Mouse (Mus musculus): ENCODE measurements around the gene Ccdc18. TPM values are rescaled to one million over a fixed set of nuclear protein-coding genes. Genes with fewer than 3 reads are reported as not detected.
"Not testable (repeated sequence)": the region's sequence is repeated elsewhere in the genome, so short reads cannot be mapped to it uniquely, and the experiment has no call there.

Gene Ccdc18
- polyA plus RNA-seq (2014; fragmentation: Nextera tagmentation; extraction: Ambion mirVana), result 6.3 and 7.3 TPM in 2 replicates

GRCm38 (mm10) chr5:108132441-108133243 is at the start of gene Ccdc18, which contains the start of gene Tmed5:
Gene Ccdc18, plus strand, starts transcription at chr5:108132875.
Gene Tmed5, minus strand, starts transcription at chr5:108132620.
- DNase-seq (ENCODE audit: low spot score) (peak; percentile 98), ATAC-seq (ENCODE audit: insufficient read depth, low FRiP score, low TSS enrichment) (peak; percentile 97)
- Histone ChIP-seq H3K9me3 (ENCODE audit: control insufficient read depth, low read length) (no peaks in the 10 kb centered on the region), H3K4me2 (ENCODE audit: low read depth) (peak within 1 kb of the TSS; percentile 65), H3K27ac (ENCODE audit: low read depth, low read length) (peak within 1 kb of the TSS; percentile 71), H3K4me1 (ENCODE audit: control insufficient read depth, insufficient read depth, low read length) (no peaks in the 10 kb centered on the region), H3K9ac (ENCODE audit: low read length) (peak within 1 kb of the TSS; percentile 80), H3K36me3 (ENCODE audit: control insufficient read depth, insufficient read depth, low read length) (no peaks in the 10 kb centered on the region), H3K4me3 (ENCODE audit: low read depth, low read length) (peak within 1 kb of the TSS; percentile 72), H3K27me3 (ENCODE audit: control insufficient read depth, insufficient read depth, low read length) (no peaks in the 10 kb centered on the region)
- under 1% methylated on average over 65 of the region's 65 CpGs for WGBS

DNA sequence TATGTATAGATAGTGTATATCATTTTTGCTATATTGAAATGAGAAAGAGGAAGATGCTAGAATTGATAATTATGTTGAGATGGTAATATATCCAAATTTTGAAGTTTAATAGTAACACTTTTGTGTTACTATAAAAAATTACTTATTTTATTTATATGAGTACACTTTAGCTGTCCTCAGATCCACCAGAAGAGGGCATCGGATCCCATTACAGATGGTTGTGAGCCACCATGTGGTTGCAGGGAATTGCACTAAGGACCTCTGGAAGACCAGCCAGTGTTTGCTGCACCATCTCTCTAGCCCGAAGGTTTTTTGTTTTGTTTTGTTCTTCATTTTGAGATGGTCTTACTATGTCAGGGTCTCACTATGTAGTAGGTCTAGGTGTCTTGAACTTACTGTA is 47.2 kb upstream of the Ccdc18 start:
- Histone ChIP-seq H3K4me3 (ENCODE audit: low read depth, low read length) (no peak overlapping the region), H3K27ac (ENCODE audit: low read depth, low read length) (no peak overlapping the region), H3K27me3 (ENCODE audit: control insufficient read depth, insufficient read depth, low read length) (no peaks in the 10 kb centered on the region), H3K9me3 (ENCODE audit: control insufficient read depth, low read length) (no peaks in the 10 kb centered on the region), H3K4me2 (ENCODE audit: low read depth) (no peak overlapping the region), H3K9ac (ENCODE audit: low read length) (no peak overlapping the region), H3K4me1 (ENCODE audit: control insufficient read depth, insufficient read depth, low read length) (no peaks in the 10 kb centered on the region), H3K36me3 (ENCODE audit: control insufficient read depth, insufficient read depth, low read length) (peaks cover 18% of the 10 kb centered on the region)
- ATAC-seq (ENCODE audit: insufficient read depth, low FRiP score, low TSS enrichment), result no peak
- WGBS, result 97% methylated on average over 2 of the region's 2 CpGs
- no peak for DNase-seq (ENCODE audit: low spot score)

GRCm38 (mm10) chr5:108092731-108093130 is 39.9 kb upstream of the Ccdc18 start:
- not testable (repeated sequence) for H3K4me3 ChIP-seq (ENCODE audit: low read depth, low read length); DNase-seq (ENCODE audit: low spot score); ATAC-seq (ENCODE audit: insufficient read depth, low FRiP score, low TSS enrichment); H3K4me2 ChIP-seq (ENCODE audit: low read depth); H3K9me3 ChIP-seq (ENCODE audit: control insufficient read depth, low read length); H3K4me1 ChIP-seq (ENCODE audit: control insufficient read depth, insufficient read depth, low read length); H3K27ac ChIP-seq (ENCODE audit: low read depth, low read length); H3K27me3 ChIP-seq (ENCODE audit: control insufficient read depth, insufficient read depth, low read length); H3K9ac ChIP-seq (ENCODE audit: low read length)
- WGBS, result 93% methylated on average over 8 of the region's 8 CpGs
- H3K36me3 ChIP-seq (ENCODE audit: control insufficient read depth, insufficient read depth, low read length), result peaks cover 16% of the 10 kb centered on the region

DNA sequence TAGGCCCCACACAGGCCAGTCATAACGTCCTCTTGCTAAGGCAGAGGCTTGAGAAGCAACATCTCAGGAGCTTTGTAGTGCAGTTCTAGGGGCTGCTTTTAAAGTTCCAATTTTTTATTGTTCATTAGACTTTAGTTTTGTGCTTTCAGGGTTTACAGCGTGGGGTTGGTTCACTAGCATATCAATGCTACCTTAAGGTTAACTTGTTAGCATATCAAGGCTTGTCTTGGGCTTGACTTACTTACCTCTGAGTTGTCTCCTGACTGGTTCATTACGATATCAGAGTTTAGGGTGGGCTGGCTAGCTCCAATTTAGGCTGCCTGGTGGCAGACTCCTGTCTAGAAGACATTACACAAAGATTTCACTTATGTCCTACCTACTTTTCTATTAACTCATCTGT is 35.0 kb upstream of the Ccdc18 start:
- DNase-seq (ENCODE audit: low spot score) (no peak), ATAC-seq (ENCODE audit: insufficient read depth, low FRiP score, low TSS enrichment) (no peak)
- H3K4me1 ChIP-seq (ENCODE audit: control insufficient read depth, insufficient read depth, low read length), result no peaks in the 10 kb centered on the region
- H3K27ac ChIP-seq (ENCODE audit: low read depth, low read length), result no peak overlapping the region
- peaks cover 12% of the 10 kb centered on the region for H3K36me3 ChIP-seq (ENCODE audit: control insufficient read depth, insufficient read depth, low read length)
- no peak overlapping the region for H3K9ac ChIP-seq (ENCODE audit: low read length)
- WGBS, result 92% methylated on average over 3 of the region's 3 CpGs
- H3K4me3 ChIP-seq (ENCODE audit: low read depth, low read length), result no peak overlapping the region
- H3K4me2 ChIP-seq (ENCODE audit: low read depth), result no peak overlapping the region
- no peaks in the 10 kb centered on the region for H3K9me3 ChIP-seq (ENCODE audit: control insufficient read depth, low read length)
- H3K27me3 ChIP-seq (ENCODE audit: control insufficient read depth, insufficient read depth, low read length), result no peaks in the 10 kb centered on the region

GRCm38 (mm10) chr5:108100196-108100595 is 32.5 kb upstream of the Ccdc18 start:
- Histone ChIP-seq H3K4me3 (ENCODE audit: low read depth, low read length) (no peak overlapping the region), H3K27ac (ENCODE audit: low read depth, low read length) (no peak overlapping the region)

DNA sequence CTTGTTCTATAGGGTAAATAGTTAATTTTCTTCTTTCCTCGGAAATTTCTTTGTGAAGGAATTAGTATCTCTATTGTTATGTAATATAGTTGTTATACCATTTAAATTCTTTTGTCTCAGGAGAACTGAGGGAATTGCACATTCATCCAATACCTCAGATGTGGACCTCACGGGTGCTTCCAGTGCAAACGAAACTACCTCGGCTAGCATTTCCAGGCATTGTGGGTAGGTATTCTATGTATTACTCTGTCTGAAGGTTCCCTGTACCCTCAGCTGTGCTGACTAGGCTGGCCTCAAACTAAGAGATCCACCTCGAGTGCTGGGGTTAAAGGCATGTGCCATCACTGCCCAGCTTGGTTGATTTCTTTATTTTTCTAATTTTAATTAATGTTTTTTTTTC is 28.4 kb upstream of the Ccdc18 start:
- ATAC-seq (ENCODE audit: insufficient read depth, low FRiP score, low TSS enrichment) (no peak), DNase-seq (ENCODE audit: low spot score) (no peak)
- peaks cover 14% of the 10 kb centered on the region for H3K36me3 ChIP-seq (ENCODE audit: control insufficient read depth, insufficient read depth, low read length)
- WGBS, result 88% methylated on average over 5 of the region's 5 CpGs
- no peak overlapping the region for H3K4me3 ChIP-seq (ENCODE audit: low read depth, low read length)
- no peak overlapping the region for H3K9ac ChIP-seq (ENCODE audit: low read length)
- H3K4me1 ChIP-seq (ENCODE audit: control insufficient read depth, insufficient read depth, low read length), result no peaks in the 10 kb centered on the region
- H3K4me2 ChIP-seq (ENCODE audit: low read depth), result no peak overlapping the region
- no peaks in the 10 kb centered on the region for H3K9me3 ChIP-seq (ENCODE audit: control insufficient read depth, low read length)
- H3K27ac ChIP-seq (ENCODE audit: low read depth, low read length), result no peak overlapping the region
- H3K27me3 ChIP-seq (ENCODE audit: control insufficient read depth, insufficient read depth, low read length), result no peaks in the 10 kb centered on the region

More at GRCm38 (mm10) chr5:108100196-108100595, 32.5 kb upstream of the Ccdc18 start:
- no peaks in the 10 kb centered on the region for H3K9me3 ChIP-seq (ENCODE audit: control insufficient read depth, low read length)
- ATAC-seq (ENCODE audit: insufficient read depth, low FRiP score, low TSS enrichment) (no peak), DNase-seq (ENCODE audit: low spot score) (no peak)
- H3K4me1 ChIP-seq (ENCODE audit: control insufficient read depth, insufficient read depth, low read length), result no peaks in the 10 kb centered on the region
- H3K9ac ChIP-seq (ENCODE audit: low read length), result no peak overlapping the region
- H3K27me3 ChIP-seq (ENCODE audit: control insufficient read depth, insufficient read depth, low read length), result no peaks in the 10 kb centered on the region
- no peak overlapping the region for H3K4me2 ChIP-seq (ENCODE audit: low read depth)
- peaks cover 13% of the 10 kb centered on the region for H3K36me3 ChIP-seq (ENCODE audit: control insufficient read depth, insufficient read depth, low read length)

DNA sequence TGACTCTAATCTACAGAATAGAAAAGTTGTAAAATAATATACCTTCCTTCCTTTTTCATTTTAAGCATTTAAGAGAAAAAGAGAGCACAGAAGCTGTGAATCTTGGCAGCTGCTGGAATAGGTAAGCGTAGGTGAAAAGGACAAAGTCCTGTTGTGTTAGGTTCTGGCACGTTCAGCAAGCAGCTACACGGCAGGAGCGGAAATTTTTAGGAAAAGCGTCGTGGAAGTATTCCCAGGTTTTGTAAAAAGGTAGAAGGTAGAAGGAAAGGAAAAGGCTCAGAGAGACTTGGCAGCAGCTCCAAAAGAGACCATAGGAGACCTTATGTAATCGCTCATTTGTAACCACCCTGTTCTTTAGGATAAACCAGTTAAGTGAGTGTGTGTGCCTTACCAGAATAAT is 23.3 kb upstream of the Ccdc18 start:
- Histone ChIP-seq H3K36me3 (ENCODE audit: control insufficient read depth, insufficient read depth, low read length) (peaks cover 7% of the 10 kb centered on the region), H3K27me3 (ENCODE audit: control insufficient read depth, insufficient read depth, low read length) (no peaks in the 10 kb centered on the region), H3K27ac (ENCODE audit: low read depth, low read length) (no peak overlapping the region), H3K4me1 (ENCODE audit: control insufficient read depth, insufficient read depth, low read length) (no peaks in the 10 kb centered on the region), H3K9ac (ENCODE audit: low read length) (no peak overlapping the region), H3K4me3 (ENCODE audit: low read depth, low read length) (no peak overlapping the region), H3K9me3 (ENCODE audit: control insufficient read depth, low read length) (no peaks in the 10 kb centered on the region), H3K4me2 (ENCODE audit: low read depth) (no peak overlapping the region)
- DNase-seq (ENCODE audit: low spot score) (no peak), ATAC-seq (ENCODE audit: insufficient read depth, low FRiP score, low TSS enrichment) (no peak)
- WGBS, result 96% methylated on average over 7 of the region's 7 CpGs

DNA sequence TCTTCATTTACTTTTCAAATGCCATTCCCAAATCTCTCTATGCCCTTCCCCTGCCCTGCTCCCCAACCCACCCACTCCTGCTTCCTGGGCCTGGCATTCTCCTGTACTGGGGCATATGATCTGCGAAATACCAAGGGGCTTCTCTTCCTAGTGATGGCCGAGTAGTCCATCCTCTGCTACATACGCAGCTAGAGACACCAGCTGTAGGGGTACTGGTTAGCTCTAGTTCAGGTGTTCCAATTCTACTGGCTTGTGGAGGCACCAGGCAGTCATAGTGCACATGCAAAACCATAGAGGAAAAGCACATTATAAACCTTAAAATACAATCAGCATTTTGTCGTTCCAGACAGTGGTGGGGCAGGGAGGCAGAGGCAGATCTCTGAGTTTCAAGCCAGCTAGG is 15.0 kb upstream of the Ccdc18 start:
- Histone ChIP-seq H3K36me3 (ENCODE audit: control insufficient read depth, insufficient read depth, low read length) (no peaks in the 10 kb centered on the region; the same call in 1 of the 2 replicates), H3K4me3 (ENCODE audit: low read depth, low read length) (no peak overlapping the region), H3K9ac (ENCODE audit: low read length) (no peak overlapping the region), H3K9me3 (ENCODE audit: control insufficient read depth, low read length) (no peaks in the 10 kb centered on the region), H3K27ac (ENCODE audit: low read depth, low read length) (no peak overlapping the region), H3K27me3 (ENCODE audit: control insufficient read depth, insufficient read depth, low read length) (no peaks in the 10 kb centered on the region), H3K4me2 (ENCODE audit: low read depth) (no peak overlapping the region), H3K4me1 (ENCODE audit: control insufficient read depth, insufficient read depth, low read length) (no peaks in the 10 kb centered on the region)
- 95% methylated on average over 4 of the region's 4 CpGs for WGBS
- ATAC-seq (ENCODE audit: insufficient read depth, low FRiP score, low TSS enrichment) (no peak), DNase-seq (ENCODE audit: low spot score) (no peak)
